Mouse (Mus musculus) stomach, embryonic 15.5 days (tissue): ENCODE measurements around the gene BC051142. TPM values are rescaled to one million over a fixed set of nuclear protein-coding genes. Genes with fewer than 3 reads are reported as not detected.

Source experiments
- ATAC-seq: fragments of 200-750 bp; cut with Nextera tagmentation; 2 replicates; pipeline ENCODE4 v1.8.0; 2017; ENCODE audit warnings: low read depth, moderate number of reproducible peaks, moderate TSS enrichment; ENCODE audit not compliant: insufficient read depth, low FRiP score
- H3K27ac ChIP-seq: fragments of 300-500 bp; sonication (generic); 2 replicates; pipeline ENCODE4 v1.5.1; 2015; ENCODE audit warnings: mild to moderate bottlenecking, inconsistent platforms
- H3K27me3 ChIP-seq: fragments of 300-500 bp; sonication (generic); replicated peaks from 2 replicates; pipeline ENCODE4 v1.6.1; 2015; ENCODE audit warnings: inconsistent platforms
- H3K36me3 ChIP-seq: fragments of 300-500 bp; sonication (generic); 2 replicates; pipeline ENCODE4 v1.6.1; 2015; ENCODE audit warnings: inconsistent platforms
- H3K4me1 ChIP-seq: fragments of 300-500 bp; sonication (generic); 2 replicates; pipeline ENCODE4 v1.6.1; 2015; ENCODE audit warnings: inconsistent platforms
- H3K4me2 ChIP-seq: fragments of 300-500 bp; sonication (generic); 2 replicates; pipeline ENCODE4 v1.6.1; 2015; ENCODE audit warnings: mild to moderate bottlenecking, inconsistent platforms
- H3K4me3 ChIP-seq: fragments of 300-500 bp; sonication (generic); replicated peaks from 2 replicates; pipeline ENCODE4 v1.5.1; 2015; ENCODE audit warnings: inconsistent platforms
- H3K9ac ChIP-seq: fragments of 300-500 bp; sonication (generic); 2 replicates; pipeline ENCODE4 v1.6.1; 2015; ENCODE audit warnings: inconsistent platforms
- H3K9me3 ChIP-seq: fragments of 300-500 bp; sonication (generic); 2 replicates; pipeline ENCODE4 v1.6.1; 2016; ENCODE audit warnings: inconsistent platforms
- WGBS: fragments of 180-500 bp; shearing (Covaris S2); methylation state at CpG from one replicate; pipeline ENCODE4 v1.1.7; 2015; 5-methylcytosine and 5-hydroxymethylcytosine counted together
- polyA plus RNA-seq: library from polyadenylated mRNA; unstranded; fragments of >200 nt; fragmentation: Nextera tagmentation; extraction: Ambion mirVana; gene quantifications from 2 replicates; pipeline ENCODE4 v1.2.1, GENCODE M21; 2015

Gene BC051142
- polyA plus RNA-seq, 1 experiment from 2014 or later = 1.1 TPM

DNA sequence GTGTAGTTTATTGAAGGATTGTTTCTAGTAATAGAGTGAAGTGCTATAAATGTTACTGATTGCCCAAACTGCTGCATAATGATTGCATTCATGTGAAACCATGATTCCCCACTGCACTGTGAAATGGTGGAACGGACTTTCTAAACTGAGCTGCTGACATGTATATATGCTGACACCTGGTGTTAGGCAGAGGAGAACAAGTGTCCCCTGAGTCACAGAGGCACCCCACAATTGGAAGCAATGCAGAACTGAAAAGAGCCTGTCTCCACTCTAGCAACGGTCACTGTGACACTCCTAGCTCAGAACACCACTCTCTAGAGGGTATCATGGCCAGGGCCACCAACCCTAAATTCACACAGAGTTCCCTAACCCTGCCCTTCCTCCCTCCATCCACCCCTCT is 19.9 kb upstream of the BC051142 start:
- H3K27me3 ChIP-seq = no peaks in the 10 kb centered on the region
- no peak overlapping the region for H3K4me3 ChIP-seq

DNA sequence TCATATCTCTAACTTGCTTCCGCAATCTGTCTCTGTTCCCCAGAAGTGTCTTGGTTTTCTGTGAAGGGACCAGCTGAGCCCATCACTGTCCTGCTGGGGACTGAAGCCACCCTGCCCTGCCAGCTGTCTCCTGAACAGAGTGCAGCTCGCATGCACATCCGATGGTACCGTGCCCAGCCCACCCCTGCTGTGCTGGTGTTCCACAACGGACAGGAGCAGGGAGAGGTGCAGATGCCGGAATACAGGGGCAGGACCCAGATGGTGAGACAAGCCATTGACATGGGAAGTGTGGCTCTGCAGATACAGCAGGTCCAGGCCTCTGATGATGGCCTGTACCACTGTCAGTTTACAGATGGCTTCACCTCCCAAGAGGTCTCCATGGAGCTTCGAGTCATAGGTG is 19.2 kb upstream of the BC051142 start:
- Histone ChIP-seq H3K9ac (no peak overlapping the region), H3K4me1 (no peaks in the 10 kb centered on the region), H3K36me3 (no peaks in the 10 kb centered on the region), H3K27ac (no peak overlapping the region), H3K27me3 (no peaks in the 10 kb centered on the region), H3K4me2 (no peak overlapping the region), H3K9me3 (no peaks in the 10 kb centered on the region), H3K4me3 (no peak overlapping the region)
- ATAC-seq = no peak
- 77% methylated on average over 7 of the region's 7 CpGs for WGBS

More for the DNA sequence above, 19.9 kb upstream of the BC051142 start:
- Histone ChIP-seq H3K36me3 (no peaks in the 10 kb centered on the region), H3K9me3 (no peaks in the 10 kb centered on the region), H3K4me2 (no peak overlapping the region), H3K9ac (no peak overlapping the region), H3K27ac (no peak overlapping the region), H3K4me1 (no peaks in the 10 kb centered on the region)
- no peak for ATAC-seq
- WGBS = 84% methylated on average over 2 of the region's 2 CpGs

DNA sequence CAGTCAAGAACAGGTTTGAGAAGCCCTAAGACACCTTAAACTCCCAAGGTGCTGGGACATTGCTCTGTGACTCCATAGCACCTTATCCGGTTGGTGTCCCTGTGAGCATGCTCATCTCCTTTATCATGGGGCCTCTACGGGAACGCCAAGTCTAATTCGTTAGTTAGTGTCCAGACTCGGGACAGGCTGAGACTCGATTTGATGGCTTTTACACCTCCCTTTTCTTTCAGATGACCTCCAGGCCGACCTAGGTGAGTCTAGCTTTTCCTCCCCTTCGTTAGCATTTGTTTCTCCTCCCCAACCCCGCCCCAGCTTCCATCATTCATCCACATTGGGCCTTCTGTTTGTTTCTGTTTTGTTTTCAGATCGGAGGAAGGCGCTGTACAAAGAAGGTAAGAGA is 16.7 kb upstream of the BC051142 start:
- Histone ChIP-seq H3K4me1 (no peaks in the 10 kb centered on the region), H3K4me3 (no peak overlapping the region), H3K9ac (no peak overlapping the region), H3K4me2 (no peak overlapping the region), H3K27me3 (no peaks in the 10 kb centered on the region), H3K9me3 (no peaks in the 10 kb centered on the region), H3K36me3 (no peaks in the 10 kb centered on the region), H3K27ac (no peak overlapping the region)
- 67% methylated on average over 11 of the region's 11 CpGs for WGBS
- ATAC-seq = no peak

DNA sequence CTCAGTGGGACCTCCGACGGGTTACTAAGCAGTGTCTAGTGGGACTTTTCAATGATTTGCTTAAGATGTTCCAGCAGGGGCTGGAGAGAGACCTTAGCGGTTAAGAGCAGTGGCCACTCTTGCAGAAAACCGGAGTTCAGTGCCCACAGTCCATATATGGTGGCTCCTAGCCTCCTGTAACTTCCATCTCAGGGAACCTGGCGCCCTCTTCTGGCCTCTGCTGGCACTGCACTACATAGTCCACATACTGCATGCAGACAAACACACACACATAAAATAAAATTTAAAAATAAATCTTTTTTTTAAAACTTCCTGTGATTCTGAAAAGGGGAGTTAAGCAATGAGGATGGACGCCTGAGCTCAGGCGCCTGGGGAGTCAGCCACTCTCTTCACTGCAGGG is 15.4 kb upstream of the BC051142 start:
- Histone ChIP-seq H3K9ac (no peak overlapping the region), H3K36me3 (no peaks in the 10 kb centered on the region), H3K27ac (no peak overlapping the region), H3K4me1 (no peaks in the 10 kb centered on the region), H3K4me3 (no peak overlapping the region), H3K4me2 (no peak overlapping the region), H3K27me3 (no peaks in the 10 kb centered on the region), H3K9me3 (no peaks in the 10 kb centered on the region)
- ATAC-seq = no peak
- 76% methylated on average over 7 of the region's 7 CpGs for WGBS

DNA sequence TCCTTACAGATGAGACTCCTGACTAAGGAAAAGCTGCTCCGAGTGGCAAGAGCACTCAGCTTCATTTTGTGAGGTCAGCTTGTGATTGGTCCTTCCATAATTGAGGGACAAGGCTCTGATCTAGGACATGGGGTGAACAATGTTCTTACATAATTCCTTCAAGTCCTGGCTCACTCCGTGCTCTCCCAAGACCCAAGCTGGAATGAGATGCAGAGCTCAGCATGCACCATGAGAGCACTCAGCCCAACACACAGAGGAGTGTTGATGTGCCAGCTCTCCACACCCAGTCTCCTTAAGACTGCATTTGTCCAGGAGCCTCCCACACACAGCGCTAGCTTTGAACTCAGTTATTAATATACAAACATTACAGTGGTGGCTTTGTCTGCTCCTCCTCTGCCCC is 13.9 kb upstream of the BC051142 start:
- no peak overlapping the region for H3K4me3 ChIP-seq
- no peaks in the 10 kb centered on the region for H3K4me1 ChIP-seq
- 49% methylated on average over 3 of the region's 3 CpGs for WGBS
- ATAC-seq = no peak
- H3K9me3 ChIP-seq = no peaks in the 10 kb centered on the region
- no peak overlapping the region for H3K27ac ChIP-seq
- H3K27me3 ChIP-seq = no peaks in the 10 kb centered on the region
- H3K36me3 ChIP-seq = no peaks in the 10 kb centered on the region
- no peak overlapping the region for H3K4me2 ChIP-seq
- H3K9ac ChIP-seq = no peak overlapping the region

DNA sequence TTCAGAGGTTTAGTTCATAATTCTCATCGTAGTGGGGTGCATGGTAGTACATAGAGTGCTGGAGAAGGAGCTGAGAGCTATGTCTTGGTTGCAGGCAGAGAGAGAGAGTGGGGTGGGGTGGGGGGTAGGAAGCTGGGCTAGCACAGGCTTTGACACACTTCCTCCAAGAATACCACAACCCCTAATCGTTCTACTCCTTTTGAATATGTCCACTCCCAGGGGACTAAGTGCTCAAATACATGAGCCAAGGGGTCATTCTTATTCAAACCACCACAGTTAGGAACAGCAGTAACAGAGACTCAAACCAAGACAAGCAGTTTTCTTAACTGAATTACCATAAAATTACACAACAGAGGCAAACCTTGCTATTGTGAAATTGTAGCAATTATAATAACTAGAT is 12.0 kb upstream of the BC051142 start:
- Histone ChIP-seq H3K27me3 (0 out of 2 replicates have a peak, but pooled peaks cover 4% of the 10 kb centered on the region), H3K36me3 (no peaks in the 10 kb centered on the region), H3K4me2 (no peak overlapping the region), H3K4me1 (no peaks in the 10 kb centered on the region), H3K27ac (no peak overlapping the region), H3K9ac (no peak overlapping the region), H3K9me3 (no peaks in the 10 kb centered on the region), H3K4me3 (no peak overlapping the region)
- WGBS = 72% methylated on average over 2 of the region's 2 CpGs
- ATAC-seq = no peak

DNA sequence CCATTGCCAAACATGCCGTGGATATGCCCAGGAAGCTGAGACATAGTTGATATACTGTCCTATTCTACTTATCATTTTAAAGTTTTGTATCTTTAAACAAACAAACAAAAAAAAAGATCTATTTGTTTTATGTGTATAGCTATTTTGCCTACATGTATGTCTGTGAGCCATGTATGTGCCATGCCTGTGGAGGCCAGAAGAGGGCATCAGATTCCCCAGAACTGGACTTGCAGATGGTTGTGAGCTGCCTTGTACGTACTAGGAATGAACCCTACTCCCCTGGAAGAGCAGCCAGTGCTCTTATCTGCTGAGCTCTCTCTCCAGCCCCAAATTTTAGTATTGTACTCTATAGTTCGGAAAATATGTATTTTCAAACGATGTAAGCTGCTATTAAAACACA is 10.1 kb upstream of the BC051142 start:
- Histone ChIP-seq H3K9me3 (no peaks in the 10 kb centered on the region), H3K9ac (no peak overlapping the region), H3K36me3 (no peaks in the 10 kb centered on the region), H3K4me1 (no peaks in the 10 kb centered on the region), H3K4me3 (no peak overlapping the region), H3K4me2 (no peak overlapping the region), H3K27me3 (0 out of 2 replicates have a peak, but pooled peaks cover 6% of the 10 kb centered on the region), H3K27ac (no peak overlapping the region)
- ATAC-seq = no peak
- WGBS = 27% methylated on average over 4 of the region's 4 CpGs

DNA sequence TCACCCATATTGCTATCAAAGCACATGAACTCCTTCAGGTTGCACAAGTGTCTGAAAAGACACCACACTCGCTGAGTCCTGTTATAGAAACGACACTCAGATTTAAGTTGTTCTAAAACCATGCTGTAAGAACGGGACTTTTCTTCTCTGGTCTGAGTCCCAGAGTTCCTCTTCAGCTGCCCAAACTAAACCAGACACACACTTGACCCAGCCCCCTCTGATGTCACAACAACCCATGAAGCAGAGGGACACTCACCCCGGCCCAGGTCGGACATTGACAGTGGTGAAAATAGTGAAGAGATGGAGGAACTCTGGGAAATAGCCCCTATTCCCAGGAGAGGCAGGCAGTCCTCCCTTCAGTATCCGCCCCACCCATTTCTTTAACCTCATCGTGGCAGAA is 7.1 kb upstream of the BC051142 start:
- 57% methylated on average over 7 of the region's 7 CpGs for WGBS
- no peak overlapping the region for H3K27ac ChIP-seq
- no peak for ATAC-seq
- no peaks in the 10 kb centered on the region for H3K9me3 ChIP-seq
- 0 out of 2 replicates have a peak, but pooled peaks cover 6% of the 10 kb centered on the region for H3K27me3 ChIP-seq
- no peak overlapping the region for H3K9ac ChIP-seq
- no peaks in the 10 kb centered on the region for H3K36me3 ChIP-seq
- no peaks in the 10 kb centered on the region for H3K4me1 ChIP-seq
- peak overlapping the region; percentile 69; the same call in 1 of the 2 replicates for H3K4me2 ChIP-seq
- no peak overlapping the region for H3K4me3 ChIP-seq

DNA sequence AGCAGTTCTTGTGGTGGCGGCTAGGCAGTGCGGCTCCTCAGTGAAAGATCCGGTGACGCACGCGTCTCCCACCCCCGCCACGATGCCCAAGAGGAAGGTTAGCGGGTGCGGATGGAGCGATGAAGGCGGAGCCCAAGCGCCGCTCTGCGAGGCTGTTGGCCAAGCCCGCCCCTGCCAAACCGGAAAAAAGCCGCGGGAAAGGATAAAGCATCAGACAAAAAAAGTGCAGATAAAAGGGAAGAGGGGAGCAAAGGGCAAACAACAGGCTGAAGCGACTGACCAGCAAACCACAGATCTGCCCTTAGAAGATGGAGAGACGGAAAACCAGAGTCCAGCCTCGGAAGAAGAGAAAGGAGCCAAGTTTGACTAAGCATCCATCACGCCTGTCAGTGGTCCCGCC is 6.3 kb upstream of the BC051142 start:
- Histone ChIP-seq H3K9me3 (no peaks in the 10 kb centered on the region), H3K27ac (no peak overlapping the region), H3K27me3 (0 out of 2 replicates have a peak, but pooled peaks cover 6% of the 10 kb centered on the region), H3K4me2 (peak overlapping the region; percentile 69), H3K4me3 (peak overlapping the region; percentile 39), H3K9ac (no peak overlapping the region), H3K4me1 (no peaks in the 10 kb centered on the region), H3K36me3 (no peaks in the 10 kb centered on the region)
- WGBS = 2% methylated on average over 24 of the region's 24 CpGs
- ATAC-seq = peak; percentile 56; the same call in 1 of the 2 replicates

DNA sequence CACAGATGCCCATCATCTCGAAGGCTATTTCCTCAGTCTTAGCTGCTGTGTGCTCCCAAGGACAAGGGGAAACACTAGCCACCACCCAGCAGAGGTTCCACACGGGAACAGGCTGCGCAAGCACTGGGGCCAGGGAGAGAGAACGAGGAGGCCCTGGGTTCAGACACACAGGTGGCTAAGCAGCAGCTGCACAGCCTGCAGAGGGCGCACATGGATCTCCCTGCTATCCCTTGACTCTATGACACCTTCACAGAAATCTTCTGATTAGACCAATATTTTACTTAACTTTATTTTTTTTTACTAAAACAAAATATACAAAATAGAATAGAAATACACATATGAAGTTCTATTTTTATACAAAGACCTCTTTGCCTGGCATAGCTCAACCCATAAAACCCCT is 1.3 kb upstream of the BC051142 start:
- H3K9ac ChIP-seq = no peak overlapping the region
- no peak for ATAC-seq
- H3K36me3 ChIP-seq = no peaks in the 10 kb centered on the region
- H3K9me3 ChIP-seq = no peaks in the 10 kb centered on the region
- H3K27ac ChIP-seq = no peak overlapping the region
- H3K4me2 ChIP-seq = no peak overlapping the region
- H3K4me1 ChIP-seq = no peaks in the 10 kb centered on the region
- WGBS = 64% methylated on average over 5 of the region's 5 CpGs
- H3K27me3 ChIP-seq = 0 out of 2 replicates have a peak, but pooled peaks cover 4% of the 10 kb centered on the region
- H3K4me3 ChIP-seq = no peak overlapping the region

DNA sequence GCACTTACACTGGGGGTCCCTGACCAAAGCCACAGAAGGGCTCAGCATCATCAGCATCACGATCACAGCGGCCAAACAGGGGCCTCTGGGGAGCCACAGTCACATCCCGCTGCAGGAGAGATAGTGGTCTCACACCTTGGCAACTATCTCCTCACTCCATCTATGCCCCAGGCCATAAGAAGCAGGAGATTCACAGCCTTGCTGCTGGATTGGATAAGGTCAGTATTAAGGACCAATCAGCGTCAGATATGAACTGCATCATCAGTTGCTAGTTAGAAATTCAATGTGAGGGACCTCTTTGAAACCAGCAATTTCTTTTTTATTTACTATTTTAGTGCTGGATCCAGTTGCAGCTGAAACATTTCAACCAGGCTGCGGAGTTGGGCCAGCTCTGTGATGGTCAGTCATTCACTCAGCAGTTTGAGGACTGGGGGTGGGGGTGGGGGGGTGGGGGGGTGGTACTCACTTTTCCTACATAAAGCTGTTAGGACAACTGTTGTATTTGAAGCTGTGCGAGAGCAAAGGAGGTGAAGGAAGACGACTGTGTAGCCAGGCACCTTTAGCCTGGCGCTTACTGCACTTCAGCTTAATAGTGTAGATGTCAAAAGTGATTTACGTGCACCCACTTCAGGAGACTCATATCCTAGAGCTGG is 436 bp upstream of the BC051142 start:
- no peak overlapping the region for H3K27ac ChIP-seq
- H3K9ac ChIP-seq = no peak overlapping the region
- no peaks in the 10 kb centered on the region for H3K9me3 ChIP-seq
- peak overlapping the region; percentile 79 for H3K4me2 ChIP-seq
- no peaks in the 10 kb centered on the region for H3K36me3 ChIP-seq
- 14% methylated on average over 9 of the region's 9 CpGs for WGBS
- ATAC-seq = peak; percentile 76
- H3K4me3 ChIP-seq = peak overlapping the region; percentile 52
- H3K4me1 ChIP-seq = no peaks in the 10 kb centered on the region
- 0 out of 2 replicates have a peak, but pooled peaks cover 4% of the 10 kb centered on the region for H3K27me3 ChIP-seq

DNA sequence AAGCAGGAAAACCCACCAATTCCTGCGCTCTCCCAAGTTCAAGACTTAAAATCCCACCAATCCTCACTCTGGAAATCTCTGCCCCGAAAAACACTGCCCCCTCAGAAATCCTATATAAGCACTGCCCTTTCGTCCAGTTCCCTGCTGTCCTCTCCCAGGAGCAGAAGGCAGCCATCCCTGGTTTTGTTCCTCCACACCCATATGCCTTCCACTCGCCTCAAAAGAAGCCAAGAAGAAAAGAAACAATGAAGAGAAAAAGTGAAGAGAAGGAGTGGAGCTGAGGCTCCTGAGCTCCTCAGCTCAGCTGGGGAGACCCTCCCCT is 735 bp downstream of the BC051142 start:
- Histone ChIP-seq H3K4me2 (peak overlapping the region; percentile 79), H3K27me3 (0 out of 2 replicates have a peak, but pooled peaks cover 4% of the 10 kb centered on the region), H3K4me1 (no peaks in the 10 kb centered on the region), H3K9me3 (no peaks in the 10 kb centered on the region), H3K9ac (no peak overlapping the region), H3K36me3 (no peaks in the 10 kb centered on the region), H3K4me3 (peak overlapping the region; percentile 52), H3K27ac (no peak overlapping the region)
- 59% methylated on average over 4 of the region's 4 CpGs for WGBS
- ATAC-seq = no peak

DNA sequence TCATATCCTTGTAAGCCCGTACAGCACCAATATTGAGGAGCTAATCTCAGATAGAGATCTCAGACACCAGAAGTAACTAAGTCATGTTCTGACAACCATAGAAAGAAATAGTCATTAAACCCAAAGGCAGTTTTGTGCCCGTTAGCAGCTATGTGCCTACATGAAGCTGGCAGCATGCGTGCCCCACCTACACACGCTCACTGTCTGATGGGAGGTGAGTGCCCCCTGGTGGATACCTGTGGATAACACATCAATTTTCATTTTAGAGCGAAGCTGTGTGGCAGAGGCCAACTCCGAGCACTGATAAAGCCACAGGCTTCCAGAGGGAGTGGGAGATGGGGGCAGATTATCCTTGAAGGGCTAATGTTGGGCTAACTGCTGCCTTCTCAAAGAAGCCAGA is 12.5 kb downstream of the BC051142 start:
- Histone ChIP-seq H3K9ac (no peak overlapping the region), H3K27ac (no peak overlapping the region), H3K27me3 (peaks cover 7% of the 10 kb centered on the region; the same call in 1 of the 2 replicates), H3K4me1 (no peaks in the 10 kb centered on the region), H3K4me3 (no peak overlapping the region), H3K4me2 (no peak overlapping the region), H3K9me3 (no peaks in the 10 kb centered on the region), H3K36me3 (no peaks in the 10 kb centered on the region)
- 19% methylated on average over 6 of the region's 6 CpGs for WGBS
- no peak for ATAC-seq
